Mouse (Mus musculus) ES-E14 (cell line): ENCODE data around the gene Myo16.

ENCODE experiments used
- CHD2 ChIP-seq: IDR thresholded peaks from 2 replicates; pipeline ENCODE4 v1.6.1; 2014; ENCODE audit warnings: mild to moderate bottlenecking, low read depth, low read length, inconsistent platforms
- HCFC1 ChIP-seq: IDR thresholded peaks from 2 replicates; pipeline ENCODE4 v1.6.1; 2012; ENCODE audit warnings: low read length, inconsistent platforms, borderline replicate concordance; ENCODE audit not compliant: insufficient read depth
- MAFK ChIP-seq: IDR thresholded peaks from 2 replicates; pipeline ENCODE4 v1.6.1; 2014; ENCODE audit warnings: mild to moderate bottlenecking, low read depth, low read length, inconsistent platforms; ENCODE audit not compliant: insufficient read depth

- TF ChIP-seq CHD2 (no peak), MAFK (no peak), HCFC1 (no peak)
Observed at GRCm38 (mm10) chr8:10362949-10363348, 209.2 kb downstream of the Myo16 start.
